Mouse (Mus musculus) kidney, postnatal 25 days (tissue): ENCODE measurements at regions not wholly inside any gene's neighbourhood (a gene's known extent, or its start where the extent isn't known, plus 50 kb on each side); places are given as distances from the start of the nearest gene placed in this dataset.

ENCODE experiments used
- DNase-seq, 2 experiments: peaks; one replicate each; pipeline ENCODE4 v3.0.0; 2021; ENCODE audit warnings: mixed read lengths in 2 of 2

DNA sequence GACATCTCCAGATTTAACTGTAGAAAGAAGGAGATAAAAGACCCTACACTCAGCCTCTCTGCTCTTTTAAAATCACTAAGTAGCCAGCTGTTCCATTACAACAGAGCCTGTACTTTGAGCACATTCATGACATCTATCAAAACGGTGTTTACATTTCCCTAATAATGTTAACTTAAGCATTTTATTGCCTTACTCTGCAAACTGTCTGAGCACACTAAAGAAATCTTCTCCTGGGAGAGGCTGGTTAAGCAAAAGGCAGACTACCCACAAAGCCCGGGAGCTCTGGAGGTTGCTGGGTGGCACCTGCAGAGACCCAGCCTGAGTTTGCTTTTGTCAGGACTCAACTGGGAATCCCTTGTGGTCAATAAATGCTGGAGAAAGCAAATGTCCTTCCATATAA lies 567.5 kb upstream of the Negr1 start:
- no peak for DNase-seq

DNA sequence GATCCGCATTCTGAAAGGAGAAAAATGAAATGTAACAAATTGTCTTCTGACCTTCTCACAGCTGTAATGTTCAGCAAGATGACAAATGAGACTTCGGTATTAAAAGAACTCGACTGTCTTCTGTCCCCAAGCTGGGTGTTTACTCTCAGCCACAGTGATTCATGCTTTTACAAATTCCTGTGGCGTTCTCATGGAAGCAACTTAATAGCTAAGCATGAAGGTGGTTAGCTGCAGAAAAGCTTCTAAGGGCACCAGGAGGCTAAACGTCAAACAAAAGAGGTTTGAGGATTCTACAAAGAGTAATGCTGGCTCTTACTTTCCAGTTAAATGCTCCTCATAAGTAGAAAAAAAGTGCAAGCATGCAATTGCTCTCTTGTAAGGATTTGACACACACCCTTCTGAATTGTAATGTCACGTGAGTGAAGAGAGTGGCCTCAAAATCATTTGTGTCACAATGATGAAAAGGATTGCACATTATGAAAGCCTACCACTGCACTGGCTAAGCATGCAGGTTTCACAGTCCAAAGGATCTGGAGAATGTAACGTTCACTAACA lies 543.8 kb upstream of the Negr1 start:
- DNase-seq, result no peak

DNA sequence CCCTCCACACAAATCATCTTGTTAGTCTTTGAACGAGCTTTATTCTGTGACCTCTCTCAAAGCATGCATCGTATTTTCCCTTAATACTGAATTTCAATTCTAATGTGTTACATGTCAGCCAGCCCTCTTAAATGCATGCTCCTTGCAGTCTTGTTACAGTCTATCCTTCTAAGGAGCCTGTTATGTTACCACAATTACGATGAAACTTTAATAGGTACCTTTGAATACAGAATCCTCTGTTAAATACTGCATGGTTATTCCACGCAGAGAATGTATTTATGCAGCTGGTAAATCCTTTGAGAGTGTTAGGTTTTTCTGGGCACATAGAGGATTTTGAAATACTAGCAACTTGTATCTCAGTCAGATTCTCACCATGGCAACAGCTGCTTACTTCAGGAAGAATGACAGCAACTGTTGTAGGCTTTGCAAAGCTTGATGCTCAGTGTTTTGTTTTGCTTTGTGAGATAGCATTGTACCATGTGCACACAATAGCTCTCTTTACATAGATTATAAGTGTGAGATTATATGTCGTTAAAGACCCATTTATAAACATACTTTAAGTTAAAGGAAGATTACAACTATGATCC lies 532.9 kb upstream of the Negr1 start:
- no peak for DNase-seq

DNA sequence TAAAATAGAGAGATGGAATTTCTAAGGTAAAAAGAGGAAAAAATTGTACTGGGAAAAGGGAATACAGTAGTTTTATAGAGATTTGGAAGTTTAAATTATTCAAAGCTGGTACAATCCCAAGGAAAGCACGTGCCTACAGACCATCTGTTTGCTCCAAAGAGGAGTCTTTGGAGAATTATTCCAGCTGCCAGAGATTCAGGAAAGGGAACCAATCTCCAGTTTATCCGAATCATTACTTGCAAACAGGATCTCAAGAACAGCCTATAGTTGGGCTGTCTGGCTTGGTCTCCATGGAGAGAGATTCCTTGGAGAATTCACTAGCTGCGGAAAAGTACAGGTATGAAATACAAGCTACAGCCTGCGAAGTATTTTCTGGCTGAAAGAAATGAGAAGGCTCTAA lies 491.3 kb upstream of the Negr1 start:
- no peak for DNase-seq

DNA sequence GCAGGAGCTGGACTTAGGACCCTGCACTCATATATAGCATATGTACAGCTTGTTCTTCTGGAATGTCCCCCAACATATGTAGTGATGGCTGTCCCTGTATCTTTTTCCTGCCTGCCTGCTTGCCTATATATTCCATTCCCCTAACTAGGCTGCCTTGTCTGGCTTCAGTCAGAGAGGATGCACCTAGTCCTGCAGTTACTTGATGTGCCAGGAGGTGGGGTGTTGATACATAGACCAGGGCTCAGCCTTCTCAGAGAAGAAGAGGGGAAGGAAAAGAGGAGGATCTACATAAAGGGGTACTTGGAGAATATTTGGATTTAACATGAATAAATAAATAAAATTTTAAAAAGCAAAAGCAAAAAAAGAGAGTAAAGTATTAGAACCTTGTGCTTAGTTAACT lies 479.3 kb upstream of the Negr1 start:
- no peak for DNase-seq

DNA sequence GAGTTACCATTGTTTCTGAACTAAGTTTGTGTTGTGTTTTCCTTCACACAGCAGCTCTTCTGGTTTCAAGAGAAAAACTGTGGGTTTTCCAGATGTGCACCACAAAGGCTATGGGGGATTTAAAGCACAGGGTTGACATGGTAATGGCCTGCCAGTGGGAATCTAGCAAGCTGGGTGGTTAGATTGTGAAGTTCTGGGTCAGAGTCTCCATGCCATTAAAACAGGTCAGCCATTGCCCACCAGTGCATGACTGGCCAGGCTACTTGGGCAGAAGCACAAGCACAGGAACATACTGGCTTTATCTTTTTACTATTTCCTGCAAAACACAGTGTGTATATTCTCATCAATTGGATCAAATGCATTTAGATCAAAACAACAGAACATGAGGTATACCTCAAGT lies 467.9 kb upstream of the Negr1 start:
- no peak for DNase-seq

DNA sequence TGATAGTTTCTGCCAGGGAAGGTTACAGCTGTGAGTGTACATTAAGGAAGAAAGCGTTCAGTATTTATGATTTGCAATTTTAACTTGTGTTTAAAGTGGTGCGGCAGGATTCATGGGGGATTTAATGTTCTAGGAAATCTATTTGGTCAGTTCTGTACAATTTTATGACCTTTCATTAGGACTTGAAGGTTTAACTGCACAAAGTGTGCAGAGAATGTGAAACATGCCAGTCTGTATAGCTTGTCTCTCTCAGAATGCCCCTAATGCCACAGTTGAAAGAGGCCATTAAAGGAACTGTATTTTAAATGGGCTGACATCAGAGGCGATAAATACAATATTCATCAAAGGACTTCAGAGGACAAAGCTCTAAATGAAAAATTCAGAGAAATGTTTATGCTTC lies 466.6 kb upstream of the Negr1 start:
- no peak for DNase-seq

DNA sequence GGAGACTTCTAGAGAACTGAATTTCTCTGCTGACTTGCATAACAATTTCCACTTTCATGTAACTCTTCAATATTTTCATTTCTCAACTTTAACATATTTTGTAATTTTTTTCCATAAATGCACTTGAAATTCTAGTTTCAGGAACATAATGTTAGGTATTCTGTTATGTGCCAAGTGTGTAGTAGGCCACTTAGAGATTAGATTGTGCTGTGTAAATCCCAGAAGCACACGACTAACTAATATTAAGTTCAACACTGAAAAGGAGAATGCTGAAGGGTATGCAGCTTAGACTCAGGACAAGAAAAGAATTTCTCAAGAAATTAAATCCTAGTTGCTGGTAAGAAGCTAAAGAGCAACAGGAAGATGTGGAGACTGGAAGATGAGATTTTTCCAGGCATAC lies 455.8 kb upstream of the Negr1 start:
- no peak for DNase-seq

DNA sequence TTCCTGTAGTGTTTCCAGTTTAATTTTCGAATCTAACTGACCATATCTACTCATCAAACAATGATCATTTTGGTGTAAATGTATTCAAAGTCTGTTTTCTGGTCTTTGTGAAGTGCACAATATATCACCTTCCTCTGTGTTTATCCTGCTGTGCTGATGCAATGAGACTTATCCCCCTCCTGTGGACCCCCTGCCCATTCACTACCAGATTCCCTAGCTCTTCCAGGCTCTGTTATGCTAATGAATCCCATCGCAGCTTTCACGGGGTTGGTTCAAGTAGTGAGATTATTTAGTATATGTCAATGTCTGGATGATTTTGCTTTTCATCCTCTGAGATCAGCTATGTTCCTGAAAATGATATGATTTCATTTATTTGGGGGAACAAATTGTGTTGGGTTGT lies 441.3 kb upstream of the Negr1 start:
- DNase-seq, result no peak

DNA sequence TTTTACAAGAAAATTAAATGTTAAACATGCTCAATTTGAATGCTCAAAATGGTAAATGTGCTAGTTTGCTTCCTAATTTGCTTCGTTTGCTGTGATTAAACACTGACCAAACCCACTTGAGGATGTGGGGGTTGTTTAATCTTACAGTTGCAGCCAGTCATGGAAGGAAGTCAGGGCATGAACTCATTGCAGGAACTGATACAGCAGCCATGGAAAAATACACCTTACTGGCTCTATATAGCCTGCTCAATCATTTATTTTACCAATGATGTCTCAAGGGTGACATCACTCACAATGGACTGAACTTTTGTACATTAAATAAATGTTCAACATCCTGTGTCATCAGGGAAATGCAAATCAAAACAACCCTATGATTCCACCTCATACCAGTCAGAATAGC lies 430.0 kb upstream of the Negr1 start:
- no peak for DNase-seq

DNA sequence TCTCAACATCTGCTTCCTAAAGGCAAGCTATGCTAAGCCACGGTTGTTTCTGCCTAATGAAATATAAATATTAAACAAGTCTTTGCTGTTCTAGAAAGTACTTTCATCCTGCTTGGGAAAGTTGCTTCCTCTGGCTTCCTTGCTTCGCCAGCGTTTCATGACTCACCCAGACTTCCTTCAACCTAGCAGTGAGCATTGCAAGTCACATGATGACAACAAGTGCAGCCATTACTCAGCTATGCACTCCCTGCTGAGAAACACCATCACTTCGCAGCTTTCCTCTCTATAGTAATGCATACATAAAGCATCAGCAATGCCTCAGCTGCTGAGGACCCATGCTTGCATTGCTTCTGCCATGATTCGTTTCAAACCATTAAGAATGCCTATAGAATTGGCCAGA lies 420.2 kb upstream of the Negr1 start:
- no peak for DNase-seq

DNA sequence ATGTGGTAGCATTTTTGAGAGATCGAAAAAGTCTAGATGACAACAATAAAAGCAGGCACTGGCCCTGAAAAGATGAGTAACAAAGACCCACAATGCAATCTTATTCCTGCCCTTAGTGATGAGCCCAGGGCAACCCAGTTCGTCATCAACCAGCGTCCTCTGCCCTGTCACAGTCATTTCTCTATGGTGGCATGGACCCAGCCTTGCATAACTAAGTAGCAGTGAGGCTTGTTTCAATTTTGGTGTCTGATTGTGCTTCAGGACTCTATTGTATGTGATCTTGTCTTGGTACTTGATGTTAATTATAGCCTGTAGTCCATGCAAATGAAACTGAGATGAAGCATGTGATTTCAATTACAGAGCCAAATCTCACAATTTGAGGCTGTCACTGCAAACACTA lies 412.3 kb upstream of the Negr1 start:
- DNase-seq, result no peak

DNA sequence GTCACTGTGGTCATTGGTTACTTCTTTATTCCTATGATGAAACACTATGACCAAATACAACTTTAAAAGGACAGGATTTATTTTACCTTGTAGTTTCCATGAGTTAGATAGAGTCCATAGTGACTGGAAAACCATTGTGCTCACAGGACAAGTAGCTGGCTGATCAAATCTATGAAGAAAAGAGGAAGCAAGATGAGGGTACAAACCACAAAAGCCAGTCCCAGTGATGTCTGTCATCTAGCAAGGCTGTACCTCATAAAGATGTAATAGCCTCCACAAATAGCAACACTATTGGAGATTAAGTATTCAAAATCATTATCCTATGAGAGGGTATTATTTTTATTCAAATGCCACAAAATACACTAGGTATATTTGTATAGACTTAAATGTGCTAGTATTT lies 391.5 kb upstream of the Negr1 start:
- DNase-seq, result no peak

DNA sequence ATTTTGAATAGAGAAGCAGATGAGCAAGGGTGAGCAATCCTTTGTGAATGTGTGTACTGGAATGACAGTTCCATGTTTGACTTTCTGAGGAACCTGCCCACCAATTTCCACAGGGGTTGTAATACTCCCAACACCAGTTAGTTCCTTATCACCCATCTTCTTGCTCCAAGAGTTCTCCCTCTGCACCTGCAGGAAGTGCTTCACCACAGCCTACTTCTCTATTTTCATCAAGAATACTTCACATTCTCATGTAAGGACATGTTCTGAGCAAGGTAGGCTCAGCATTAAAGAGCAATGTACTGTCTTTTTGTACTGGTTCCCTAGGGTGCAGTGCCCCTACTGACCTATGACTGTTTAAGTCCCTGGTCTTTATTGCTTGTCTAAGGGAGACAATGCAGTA lies 362.9 kb upstream of the Negr1 start:
- no peak for DNase-seq

DNA sequence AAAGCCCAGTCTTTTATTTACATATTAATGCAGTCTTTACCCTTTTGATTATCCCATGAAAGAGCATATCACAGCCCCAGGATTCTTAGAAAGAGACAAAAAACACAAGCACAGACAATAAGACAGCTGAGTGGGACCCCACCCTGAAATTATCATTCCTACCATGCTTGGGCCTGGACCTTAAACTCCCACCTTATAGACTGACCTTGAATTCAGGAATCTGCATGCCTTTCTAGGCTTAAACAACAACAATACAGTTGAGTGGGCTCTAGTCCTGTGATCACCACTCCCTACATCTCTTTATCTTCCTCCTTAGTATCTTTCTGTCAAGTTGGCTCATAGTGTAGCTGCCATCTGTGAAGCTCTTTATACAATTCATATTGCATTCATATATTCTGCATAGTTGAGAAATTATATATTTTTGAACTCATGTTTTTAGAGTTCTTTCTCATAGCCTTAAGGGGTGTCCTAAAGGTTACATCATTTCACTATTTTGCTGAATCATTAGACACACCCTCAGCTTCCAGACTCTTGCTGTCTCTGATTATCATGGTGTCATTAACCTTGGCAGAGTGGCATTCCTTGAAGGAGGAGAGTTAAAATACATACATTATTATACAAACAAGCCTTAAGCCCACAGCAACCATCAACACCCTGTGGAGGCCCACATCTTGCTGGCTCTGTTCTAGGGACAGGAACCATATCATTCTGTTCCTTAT lies 361.7 kb upstream of the Negr1 start:
- no peak for DNase-seq

DNA sequence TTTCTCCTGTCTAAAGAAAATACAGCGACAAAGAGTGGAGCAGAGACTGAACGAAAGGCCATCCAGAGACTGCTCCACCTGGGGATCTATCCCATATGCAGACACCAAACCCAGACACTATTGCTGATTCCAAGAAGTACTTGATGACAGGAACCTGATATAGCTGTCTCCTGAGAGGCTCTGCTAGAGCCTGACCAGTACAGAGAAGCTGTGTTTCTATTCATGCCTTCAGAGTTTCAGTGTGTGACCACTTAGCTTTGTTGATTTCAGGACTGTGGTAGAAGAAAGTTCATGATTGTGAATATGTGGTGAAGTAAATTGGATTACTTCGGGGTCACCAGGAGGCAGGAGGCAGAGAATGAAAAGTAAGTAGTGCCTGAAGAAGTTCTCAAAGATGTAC lies 356.3 kb upstream of the Negr1 start:
- DNase-seq, result no peak

DNA sequence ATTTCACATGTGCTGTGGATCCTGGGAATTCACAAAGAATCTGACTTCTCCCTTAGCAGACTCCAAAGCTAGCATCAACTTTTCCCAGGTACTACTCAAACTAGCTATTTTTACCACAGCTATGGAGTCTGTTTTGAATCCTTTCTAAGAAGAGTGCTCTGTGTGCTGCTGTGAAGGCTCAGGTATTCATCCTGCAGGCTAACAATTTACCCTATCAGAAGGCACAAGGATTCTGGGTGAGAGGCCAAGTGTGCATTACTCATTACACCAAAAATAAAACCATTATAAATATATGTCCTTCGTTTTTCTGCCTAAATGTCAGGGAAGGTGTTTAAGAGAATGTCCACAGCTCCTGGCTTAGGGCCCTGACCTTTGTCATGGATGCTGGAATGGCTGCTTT lies 353.2 kb upstream of the Negr1 start:
- no peak for DNase-seq

DNA sequence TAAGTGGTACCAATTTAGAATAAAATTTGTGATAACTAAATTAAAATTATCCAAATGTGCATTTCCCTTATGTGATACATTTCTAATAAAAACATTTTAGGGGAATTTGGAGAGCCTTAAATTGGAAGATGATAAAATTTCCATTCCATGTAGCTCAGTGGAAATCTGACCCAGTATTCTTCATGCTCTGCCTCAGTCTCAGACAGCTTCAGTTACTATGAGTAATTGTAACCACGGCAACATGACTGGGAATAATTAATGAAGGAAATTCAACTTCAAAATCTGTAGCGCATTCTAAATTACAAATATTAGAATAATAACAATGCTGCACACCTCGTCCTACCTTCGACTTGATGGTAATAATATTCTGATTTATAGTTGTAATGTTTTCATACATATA lies 350.8 kb upstream of the Negr1 start:
- no peak for DNase-seq

DNA sequence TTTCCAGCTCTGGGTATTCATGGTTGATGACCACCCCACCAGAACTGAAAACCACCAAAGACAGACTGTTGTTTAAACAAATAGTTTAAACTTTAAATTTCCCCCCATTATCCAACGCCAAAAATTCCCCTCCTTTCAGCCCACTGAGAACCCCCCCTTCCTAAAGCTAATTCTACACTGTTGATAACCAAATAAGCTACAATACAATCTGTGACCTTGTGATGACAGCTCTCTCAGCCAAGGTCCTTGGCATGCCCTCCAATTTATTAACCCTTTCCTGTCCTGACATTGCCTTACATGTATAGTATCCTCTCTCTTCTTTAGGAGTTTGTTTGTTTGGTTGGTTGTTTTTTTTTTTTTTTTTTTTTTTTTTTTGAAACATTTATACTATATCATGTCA lies 346.8 kb upstream of the Negr1 start:
- no peak for DNase-seq

DNA sequence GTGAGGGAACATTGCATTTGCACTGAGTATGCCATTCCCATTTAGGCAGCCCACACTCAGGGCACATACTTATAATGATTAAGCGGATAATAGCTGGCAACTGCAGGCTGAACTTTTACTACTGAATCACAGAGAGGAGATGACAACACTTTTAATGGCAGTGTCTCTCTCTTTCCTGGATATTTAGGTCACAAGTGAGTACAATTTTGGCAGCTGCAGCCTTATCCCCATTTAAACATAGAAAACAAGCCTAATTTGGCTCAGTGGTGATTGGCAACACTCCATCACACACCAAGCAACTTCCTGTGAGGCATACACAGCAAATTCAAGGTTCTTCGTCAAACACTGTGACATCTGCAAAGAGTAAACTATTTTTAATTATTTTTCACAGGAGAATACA lies 329.5 kb upstream of the Negr1 start:
- DNase-seq, result no peak

DNA sequence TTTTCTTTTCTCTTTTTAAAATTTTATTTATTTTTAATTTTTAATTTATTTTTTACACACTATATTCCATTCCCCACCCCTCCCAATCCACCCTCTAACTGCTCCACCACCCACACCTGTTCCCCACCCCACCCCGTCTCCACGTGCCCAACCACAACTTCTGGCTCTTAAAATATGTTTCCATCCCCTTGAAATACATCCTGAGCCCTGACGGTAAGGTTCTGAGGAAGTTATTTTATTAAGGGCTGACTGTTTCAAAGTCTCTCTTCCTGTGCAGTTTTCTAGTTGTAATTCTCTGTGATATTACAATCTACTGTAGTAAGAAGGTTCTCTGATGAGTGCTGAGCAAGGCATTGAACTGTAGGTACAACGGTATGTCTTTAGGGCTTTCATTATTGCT lies 325.6 kb upstream of the Negr1 start:
- DNase-seq, result no peak

DNA sequence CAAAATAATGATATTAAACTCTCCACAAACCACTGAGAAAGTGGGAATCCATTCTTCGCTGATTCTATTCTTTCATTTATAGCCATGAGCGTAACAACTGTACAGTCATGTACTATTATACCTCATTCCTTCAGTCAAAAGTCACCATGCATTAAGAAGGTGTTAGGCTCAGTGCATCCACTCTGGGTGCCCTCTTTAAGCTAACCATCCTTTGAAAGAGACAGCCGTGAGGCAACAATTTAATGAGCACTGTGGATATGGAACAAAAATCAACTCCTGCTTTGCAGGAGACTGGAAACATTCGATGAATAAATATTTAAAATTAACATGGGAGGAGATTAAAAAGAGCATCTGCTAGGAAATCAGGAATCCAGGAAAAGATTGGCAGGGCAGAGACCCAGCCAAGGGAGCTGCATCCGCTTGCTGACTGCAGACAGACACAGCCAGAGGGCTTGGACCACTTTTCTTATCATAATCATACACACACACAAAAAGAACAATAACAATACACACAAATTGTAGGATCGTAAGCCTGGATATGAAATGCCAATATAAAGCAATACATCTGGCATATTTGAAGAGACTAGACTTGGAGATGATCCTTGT lies 309.2 kb upstream of the Negr1 start:
- DNase-seq, result no peak

DNA sequence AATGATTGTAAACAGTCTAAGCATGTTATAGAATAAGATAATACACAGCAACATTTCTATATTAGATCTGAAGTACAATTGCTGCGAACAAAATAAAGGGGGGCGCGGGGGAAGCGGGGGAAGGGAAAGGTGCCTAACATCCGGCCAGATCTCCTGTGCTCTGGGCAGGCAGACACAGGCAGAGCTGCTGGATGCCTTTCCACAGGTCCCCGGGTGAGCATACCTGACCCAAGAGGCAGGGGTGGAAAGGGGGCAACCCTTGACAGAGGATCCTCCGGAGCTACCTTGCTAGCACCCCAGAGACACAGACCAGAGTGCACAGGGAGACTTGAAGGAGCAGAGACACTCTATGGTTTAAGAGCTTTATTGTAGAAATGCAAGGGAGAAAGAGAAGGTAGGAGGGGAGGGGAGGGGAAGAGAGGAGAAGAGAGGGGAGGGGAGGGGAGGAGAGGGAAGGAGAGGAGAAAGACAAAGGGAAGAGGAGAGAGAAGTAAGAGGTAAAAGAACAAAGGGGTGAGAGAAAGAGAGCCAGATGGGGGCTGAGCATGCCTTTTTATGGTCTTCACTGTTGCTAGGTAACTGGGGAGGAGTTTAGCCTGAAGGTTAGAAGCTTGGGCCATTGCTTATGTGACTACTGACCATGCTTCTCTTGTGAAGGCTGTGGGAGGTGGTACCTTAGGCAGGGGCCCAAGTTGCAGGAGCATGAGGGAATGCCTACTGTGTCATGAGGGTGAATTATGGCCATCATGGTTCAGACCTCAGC lies 308.2 kb upstream of the Negr1 start:
- DNase-seq, result no peak

DNA sequence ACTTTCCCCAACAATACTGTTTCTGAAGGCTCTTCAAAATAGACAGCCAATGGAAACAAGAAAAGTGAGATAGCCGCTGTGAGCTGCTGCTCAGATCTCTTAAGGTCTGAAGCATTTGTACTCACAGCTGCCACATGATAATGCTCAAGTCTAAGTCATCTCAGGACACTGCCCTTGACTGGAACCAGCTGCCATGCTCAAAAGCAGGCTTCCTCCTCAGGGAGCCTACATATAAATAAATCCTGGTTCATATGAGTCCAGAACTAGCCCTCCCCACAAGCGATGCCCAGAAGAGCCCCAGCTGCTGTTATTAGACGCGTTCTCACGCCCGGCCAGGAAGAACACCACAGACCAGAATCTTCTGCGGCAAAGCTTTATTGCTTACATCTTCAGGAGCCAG lies 304.9 kb upstream of the Negr1 start:
- DNase-seq, result peak; percentile 15 to 39
